Mouse (Mus musculus): ENCODE results near the gene 4930572O03Rik. TPM values are rescaled to one million over a fixed set of nuclear protein-coding genes. Genes with fewer than 3 reads are reported as not detected.
"Not testable (repeated sequence)": the region's sequence is repeated elsewhere in the genome, so short reads cannot be mapped to it uniquely, and the experiment has no call there.

4930572O03Rik gene
- polyA plus RNA-seq (2014; fragmentation: Nextera tagmentation; extraction: Ambion mirVana): not detected in 2 replicates

- DNase-seq (ENCODE audit: low spot score): not testable (repeated sequence)
These were observed at the start of gene 4930572O03Rik for GRCm38 (mm10) chr5:15656959-15657358. TSS of gene 4930572O03Rik (minus strand) at chr5:15657059.

DNA sequence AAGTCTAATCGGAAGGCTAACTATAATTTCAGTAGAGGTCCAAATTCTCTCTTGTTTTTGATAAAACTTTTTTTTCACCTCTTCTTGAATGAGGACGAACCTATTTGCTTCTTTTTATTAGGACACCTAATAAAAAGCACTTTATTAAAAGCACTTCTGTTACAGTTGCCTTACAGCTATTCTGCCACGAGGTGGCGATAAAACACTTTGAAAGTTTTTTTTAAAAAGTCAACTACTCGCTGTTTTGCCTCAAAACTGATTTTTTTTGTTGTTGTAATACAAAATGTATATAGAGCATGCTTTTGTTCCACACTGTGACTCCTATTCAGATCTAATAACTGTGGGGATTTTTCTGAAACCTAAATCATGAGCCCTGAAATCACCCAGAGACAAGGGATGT is 46.0 kb upstream of the 4930572O03Rik start:
- H3K4me1 ChIP-seq (ENCODE audit: control insufficient read depth, insufficient read depth, low read length); H3K9ac ChIP-seq (ENCODE audit: low read length); H3K4me2 ChIP-seq (ENCODE audit: low read depth, severe bottlenecking); DNase-seq (ENCODE audit: low spot score); H3K4me3 ChIP-seq (ENCODE audit: low read depth, low read length); H3K27me3 ChIP-seq (ENCODE audit: control insufficient read depth, insufficient read depth, low read length); H3K9me3 ChIP-seq (ENCODE audit: control insufficient read depth, low read length); H3K27ac ChIP-seq (replicated peaks; ENCODE audit: low read depth, low read length); ATAC-seq (ENCODE audit: insufficient number of reproducible peaks, low FRiP score, low TSS enrichment, low read depth); H3K36me3 ChIP-seq (ENCODE audit: control insufficient read depth, insufficient read depth, low read length): not testable (repeated sequence)
- 24% methylated on average over 5 of the region's 5 CpGs for WGBS

More at GRCm38 (mm10) chr5:15656959-15657358, at the start of gene 4930572O03Rik:
- not testable (repeated sequence) for H3K9ac ChIP-seq (ENCODE audit: low read length); ATAC-seq (ENCODE audit: insufficient number of reproducible peaks, low FRiP score, low TSS enrichment, low read depth); H3K9me3 ChIP-seq (ENCODE audit: control insufficient read depth, low read length); H3K27me3 ChIP-seq (ENCODE audit: control insufficient read depth, insufficient read depth, low read length); H3K4me3 ChIP-seq (ENCODE audit: low read depth, low read length); H3K27ac ChIP-seq (replicated peaks; ENCODE audit: low read depth, low read length); H3K36me3 ChIP-seq (ENCODE audit: control insufficient read depth, insufficient read depth, low read length); H3K4me1 ChIP-seq (ENCODE audit: control insufficient read depth, insufficient read depth, low read length); H3K4me2 ChIP-seq (ENCODE audit: low read depth, severe bottlenecking)
- 78% methylated on average over 1 of the region's 1 CpGs for WGBS

- not testable (repeated sequence) for H3K4me3 ChIP-seq (ENCODE audit: low read depth, low read length); H3K9ac ChIP-seq (ENCODE audit: low read length); H3K27ac ChIP-seq (replicated peaks; ENCODE audit: low read depth, low read length); H3K4me2 ChIP-seq (ENCODE audit: low read depth, severe bottlenecking); H3K27me3 ChIP-seq (ENCODE audit: control insufficient read depth, insufficient read depth, low read length); DNase-seq (ENCODE audit: low spot score); H3K36me3 ChIP-seq (ENCODE audit: control insufficient read depth, insufficient read depth, low read length); ATAC-seq (ENCODE audit: insufficient number of reproducible peaks, low FRiP score, low TSS enrichment, low read depth); H3K9me3 ChIP-seq (ENCODE audit: control insufficient read depth, low read length); H3K4me1 ChIP-seq (ENCODE audit: control insufficient read depth, insufficient read depth, low read length)
- WGBS: 37% methylated on average over 2 of the region's 2 CpGs
These were observed 40.9 kb upstream of the 4930572O03Rik start for GRCm38 (mm10) chr5:15697719-15698118.

DNA sequence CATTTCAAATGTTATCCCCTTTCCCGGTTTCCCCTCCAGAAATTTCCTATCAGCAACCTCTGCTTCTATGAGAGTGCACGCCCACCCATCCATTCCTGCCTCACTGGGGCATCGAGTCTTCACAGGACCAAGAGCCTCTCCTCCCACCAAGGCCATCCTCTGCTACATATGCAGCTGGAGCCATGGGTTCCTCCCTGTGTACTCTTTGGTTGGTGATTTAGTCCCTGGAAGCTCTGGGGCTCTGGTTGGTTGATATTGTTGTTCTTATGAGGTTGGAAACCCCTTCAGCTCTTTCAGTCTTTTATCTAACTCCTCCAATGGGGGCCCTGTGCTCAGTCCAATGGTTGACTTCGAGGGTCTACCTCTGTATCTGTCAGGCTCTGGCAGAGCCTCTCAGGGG is 35.0 kb upstream of the 4930572O03Rik start:
- not testable (repeated sequence) for H3K9ac ChIP-seq (ENCODE audit: low read length); H3K27ac ChIP-seq (replicated peaks; ENCODE audit: low read depth, low read length); ATAC-seq (ENCODE audit: insufficient number of reproducible peaks, low FRiP score, low TSS enrichment, low read depth); H3K36me3 ChIP-seq (ENCODE audit: control insufficient read depth, insufficient read depth, low read length); H3K9me3 ChIP-seq (ENCODE audit: control insufficient read depth, low read length); H3K27me3 ChIP-seq (ENCODE audit: control insufficient read depth, insufficient read depth, low read length); H3K4me3 ChIP-seq (ENCODE audit: low read depth, low read length); DNase-seq (ENCODE audit: low spot score); H3K4me2 ChIP-seq (ENCODE audit: low read depth, severe bottlenecking); H3K4me1 ChIP-seq (ENCODE audit: control insufficient read depth, insufficient read depth, low read length)
- WGBS: 87% methylated on average over 4 of the region's 4 CpGs

DNA sequence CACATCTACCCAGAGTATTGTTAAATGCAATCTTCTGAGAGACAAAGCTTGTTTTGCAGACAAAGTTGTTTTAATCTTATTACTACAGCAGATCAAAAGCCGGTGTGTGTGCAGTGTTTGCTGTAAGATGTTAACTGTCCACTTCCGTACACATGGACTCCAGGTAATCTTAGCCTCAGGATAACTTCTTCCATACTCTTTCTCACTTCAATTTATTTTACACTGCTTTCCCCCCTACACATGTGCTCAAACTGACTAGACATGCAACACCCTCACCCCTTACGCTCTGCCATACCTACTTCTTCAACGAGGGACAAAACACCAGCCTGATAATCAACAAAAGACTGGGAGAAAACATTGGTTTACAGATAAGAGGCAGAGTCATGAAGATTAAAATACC is 34.0 kb upstream of the 4930572O03Rik start:
- not testable (repeated sequence) for H3K4me2 ChIP-seq (ENCODE audit: low read depth, severe bottlenecking); H3K36me3 ChIP-seq (ENCODE audit: control insufficient read depth, insufficient read depth, low read length); H3K27me3 ChIP-seq (ENCODE audit: control insufficient read depth, insufficient read depth, low read length); H3K9me3 ChIP-seq (ENCODE audit: control insufficient read depth, low read length); H3K9ac ChIP-seq (ENCODE audit: low read length); H3K4me3 ChIP-seq (ENCODE audit: low read depth, low read length); H3K4me1 ChIP-seq (ENCODE audit: control insufficient read depth, insufficient read depth, low read length); ATAC-seq (ENCODE audit: insufficient number of reproducible peaks, low FRiP score, low TSS enrichment, low read depth); H3K27ac ChIP-seq (replicated peaks; ENCODE audit: low read depth, low read length)
- 79% methylated on average over 4 of the region's 4 CpGs for WGBS
- DNase-seq (ENCODE audit: low spot score): peak; percentile 20

DNA sequence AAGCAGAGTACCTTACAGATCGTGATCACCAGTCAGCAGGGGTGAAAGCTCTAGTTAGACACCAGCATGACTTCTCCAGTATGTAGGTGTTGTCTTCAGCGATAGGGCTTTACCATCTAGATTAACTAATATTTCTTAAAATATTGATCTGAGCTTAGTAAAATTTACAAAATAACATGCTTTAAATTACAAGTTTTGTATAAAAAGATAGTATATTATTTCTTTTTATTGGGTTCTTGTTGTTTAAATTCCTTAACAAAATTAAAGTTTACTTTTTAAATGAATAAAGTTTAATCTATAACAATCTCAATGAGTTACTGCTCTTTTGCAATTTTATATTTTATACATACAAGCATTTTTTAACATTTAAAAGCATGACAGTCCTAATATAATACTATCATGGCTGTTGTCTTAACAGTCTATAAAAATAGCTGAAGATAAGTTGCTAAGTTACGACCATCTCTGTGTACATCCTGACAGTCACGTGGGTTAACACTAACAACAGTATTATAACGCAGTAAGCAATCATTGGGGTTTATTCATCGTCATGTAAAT is 32.9 kb upstream of the 4930572O03Rik start:
- H3K4me3 ChIP-seq (ENCODE audit: low read depth, low read length); H3K9me3 ChIP-seq (ENCODE audit: control insufficient read depth, low read length); H3K36me3 ChIP-seq (ENCODE audit: control insufficient read depth, insufficient read depth, low read length); H3K9ac ChIP-seq (ENCODE audit: low read length); H3K27me3 ChIP-seq (ENCODE audit: control insufficient read depth, insufficient read depth, low read length); H3K4me1 ChIP-seq (ENCODE audit: control insufficient read depth, insufficient read depth, low read length); DNase-seq (ENCODE audit: low spot score); H3K27ac ChIP-seq (replicated peaks; ENCODE audit: low read depth, low read length); H3K4me2 ChIP-seq (ENCODE audit: low read depth, severe bottlenecking): not testable (repeated sequence)
- ATAC-seq (ENCODE audit: insufficient number of reproducible peaks, low FRiP score, low TSS enrichment, low read depth): peak; percentile 95
- WGBS: 82% methylated on average over 6 of the region's 6 CpGs

GRCm38 (mm10) chr5:15688874-15689658 is 32.2 kb upstream of the 4930572O03Rik start:
- WGBS: 65% methylated on average over 4 of the region's 4 CpGs
- not testable (repeated sequence) for H3K27me3 ChIP-seq (ENCODE audit: control insufficient read depth, insufficient read depth, low read length); H3K9ac ChIP-seq (ENCODE audit: low read length); H3K9me3 ChIP-seq (ENCODE audit: control insufficient read depth, low read length); H3K4me2 ChIP-seq (ENCODE audit: low read depth, severe bottlenecking); H3K4me3 ChIP-seq (ENCODE audit: low read depth, low read length); H3K36me3 ChIP-seq (ENCODE audit: control insufficient read depth, insufficient read depth, low read length); H3K27ac ChIP-seq (replicated peaks; ENCODE audit: low read depth, low read length); H3K4me1 ChIP-seq (ENCODE audit: control insufficient read depth, insufficient read depth, low read length); DNase-seq (ENCODE audit: low spot score)
- ATAC-seq (ENCODE audit: insufficient number of reproducible peaks, low FRiP score, low TSS enrichment, low read depth): peak; percentile 79

DNA sequence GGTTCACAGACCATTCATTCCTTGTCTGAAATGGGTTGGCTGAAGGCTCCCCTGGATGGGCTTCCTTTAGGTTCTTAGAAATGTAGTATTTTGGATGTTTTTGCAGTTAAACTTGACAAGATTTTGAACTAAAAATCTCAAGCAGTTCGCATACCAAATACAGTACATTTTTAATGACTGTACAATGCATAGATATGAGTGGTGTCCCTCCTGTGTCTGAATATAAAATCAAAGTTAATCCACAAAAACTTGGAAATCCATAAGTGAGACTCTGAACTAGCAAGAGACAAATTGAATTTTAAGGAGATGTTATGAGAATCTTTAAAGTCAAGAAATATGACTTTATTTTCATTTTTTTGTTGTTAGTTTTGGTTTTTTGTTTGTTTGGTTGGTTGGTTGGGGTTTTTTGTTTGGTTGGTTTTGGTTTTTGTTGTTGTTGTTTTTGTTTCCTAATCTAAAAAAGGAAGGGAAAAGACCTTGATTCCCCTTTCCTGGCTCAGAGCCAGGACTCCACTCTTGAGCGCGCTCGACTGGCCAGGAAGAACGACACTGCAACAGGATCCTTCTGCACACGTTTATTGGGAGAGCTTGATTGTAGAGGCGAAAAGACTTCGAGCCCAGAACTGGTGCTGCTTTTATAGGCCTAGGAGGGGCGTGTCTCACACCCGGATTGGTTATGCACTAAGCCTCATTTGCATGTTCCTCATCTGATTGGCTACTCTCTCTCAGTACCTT is 24.6 kb upstream of the 4930572O03Rik start:
- H3K36me3 ChIP-seq (ENCODE audit: control insufficient read depth, insufficient read depth, low read length); H3K4me2 ChIP-seq (ENCODE audit: low read depth, severe bottlenecking); H3K9ac ChIP-seq (ENCODE audit: low read length); DNase-seq (ENCODE audit: low spot score); H3K27me3 ChIP-seq (ENCODE audit: control insufficient read depth, insufficient read depth, low read length); H3K4me3 ChIP-seq (ENCODE audit: low read depth, low read length); H3K4me1 ChIP-seq (ENCODE audit: control insufficient read depth, insufficient read depth, low read length); H3K27ac ChIP-seq (replicated peaks; ENCODE audit: low read depth, low read length); H3K9me3 ChIP-seq (ENCODE audit: control insufficient read depth, low read length): not testable (repeated sequence)
- ATAC-seq (ENCODE audit: insufficient number of reproducible peaks, low FRiP score, low TSS enrichment, low read depth): peak; percentile 78; the same call in 1 of the 2 replicates
- WGBS: 79% methylated on average over 7 of the region's 10 CpGs
